Mouse (Mus musculus): ENCODE measurements at regions not wholly inside any gene's neighbourhood (a gene's known extent, or its start where the extent isn't known, plus 50 kb on each side); places are given as distances from the start of the nearest gene placed in this dataset.

GRCm38 (mm10) chr2:144895254-144895653 lies 71.8 kb downstream of the Scp2d1 start:
- peak; percentile 15 for DNase-seq

- no peak for DNase-seq
Measured at GRCm38 (mm10) chr2:144896430-144896829, 73.0 kb downstream of the Scp2d1 start.

GRCm38 (mm10) chr2:144906786-144907185 lies 83.3 kb downstream of the Scp2d1 start:
- DNase-seq, result no peak

GRCm38 (mm10) chr2:144945840-144946239 lies 122.4 kb downstream of the Scp2d1 start:
- DNase-seq, result no peak

DNA sequence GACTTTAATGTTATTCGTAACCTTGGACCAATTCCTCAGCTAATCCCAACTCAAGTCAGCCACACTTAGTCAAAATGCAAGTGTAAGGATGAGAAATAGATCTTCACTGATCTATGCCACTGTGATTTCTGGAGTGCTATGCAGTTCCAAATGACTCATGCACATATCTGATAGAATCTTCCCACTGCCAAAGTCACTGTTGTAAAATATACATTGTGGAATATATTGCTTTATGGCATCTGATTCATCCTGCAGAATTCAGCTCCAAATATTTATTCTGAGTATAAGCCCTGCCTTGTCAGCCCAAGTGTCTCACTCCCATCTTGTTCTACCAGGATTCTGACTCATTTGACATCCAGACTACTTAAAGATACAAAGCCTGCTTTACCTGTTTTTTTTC lies 123.0 kb downstream of the Scp2d1 start:
- DNase-seq, result no peak

DNA sequence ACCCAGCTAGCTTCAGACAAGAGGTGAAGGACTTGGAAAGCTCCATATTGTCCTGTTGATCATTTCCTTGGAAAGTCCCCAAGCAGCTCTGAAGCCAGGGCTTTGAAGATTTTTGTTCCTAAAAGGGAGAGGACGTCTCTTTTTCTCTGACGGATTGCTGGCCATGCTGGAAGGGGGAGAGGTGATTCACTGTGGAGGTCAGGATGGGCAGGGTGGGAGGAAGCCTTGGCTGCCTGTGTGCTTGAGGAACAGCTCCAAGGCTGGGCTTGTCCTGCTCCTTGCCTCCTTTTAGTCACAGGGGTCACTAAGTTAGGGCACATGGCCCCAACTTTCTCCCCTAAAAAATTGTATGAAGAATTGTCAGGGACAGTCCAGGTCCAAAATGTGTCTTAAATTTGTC lies 125.8 kb downstream of the Scp2d1 start:
- DNase-seq, result no peak

All from heart, postnatal 4 days (tissue).